Mouse (Mus musculus) kidney, postnatal 36 days (tissue): Measurements from ENCODE around the gene Abl2.
"Not testable (repeated sequence)": the region's sequence is repeated elsewhere in the genome, so short reads cannot be mapped to it uniquely, and the experiment has no call there.

Experiments
- DNase-seq, 2 experiments: peaks; one replicate each; pipeline ENCODE4 v3.0.0; 2021 to 2022; ENCODE audit warnings: mixed read lengths in 2 of 2

Gene Abl2

DNA sequence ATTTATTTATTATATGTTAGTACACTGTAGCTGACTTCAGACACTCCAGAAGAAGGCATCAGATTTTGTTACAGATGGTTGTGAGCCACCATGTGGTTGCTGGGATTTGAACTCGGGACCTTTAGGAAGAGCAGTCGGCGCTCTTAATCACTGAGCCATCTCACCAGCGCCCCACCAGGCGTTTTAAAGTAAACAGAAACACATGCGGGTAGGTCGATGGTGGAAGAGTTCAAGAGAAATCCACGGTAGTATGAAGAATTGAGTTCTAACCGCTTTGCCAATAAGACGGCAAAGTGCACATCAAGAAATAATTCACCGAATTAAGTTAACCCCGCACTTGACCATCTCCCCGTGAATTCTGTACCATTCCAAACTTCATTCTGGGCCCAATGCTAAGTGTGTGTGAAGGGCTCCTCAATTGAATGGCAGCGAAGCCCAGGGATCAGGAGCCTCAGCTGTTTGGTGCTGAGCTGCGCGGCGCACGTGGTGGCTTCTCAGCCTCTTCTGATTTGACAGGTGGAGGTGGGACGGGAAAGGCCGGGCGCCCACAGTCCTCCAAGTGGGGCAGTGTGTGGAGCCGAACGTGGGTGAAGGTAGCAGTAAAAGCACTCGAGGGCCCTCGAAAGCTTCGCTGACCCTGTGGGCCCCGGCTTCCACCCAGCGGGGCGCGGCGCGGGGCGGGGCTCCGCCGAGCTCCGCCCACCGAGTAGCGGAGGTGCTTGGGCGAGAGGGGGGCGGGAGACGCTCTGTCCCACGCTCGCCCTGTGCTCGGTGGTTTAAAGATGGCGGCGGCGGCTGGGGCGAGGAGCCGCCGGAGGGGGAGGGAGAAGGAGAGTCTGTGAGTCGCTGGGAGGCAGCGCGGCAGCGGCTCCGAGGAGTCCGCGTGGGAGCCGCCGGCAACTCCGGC, at the start of gene Abl2:
TSS of gene Abl2 (plus strand) at position 763 of the 907 bp plus-strand sequence.
- peak; percentile 89 to 95 for DNase-seq

DNA sequence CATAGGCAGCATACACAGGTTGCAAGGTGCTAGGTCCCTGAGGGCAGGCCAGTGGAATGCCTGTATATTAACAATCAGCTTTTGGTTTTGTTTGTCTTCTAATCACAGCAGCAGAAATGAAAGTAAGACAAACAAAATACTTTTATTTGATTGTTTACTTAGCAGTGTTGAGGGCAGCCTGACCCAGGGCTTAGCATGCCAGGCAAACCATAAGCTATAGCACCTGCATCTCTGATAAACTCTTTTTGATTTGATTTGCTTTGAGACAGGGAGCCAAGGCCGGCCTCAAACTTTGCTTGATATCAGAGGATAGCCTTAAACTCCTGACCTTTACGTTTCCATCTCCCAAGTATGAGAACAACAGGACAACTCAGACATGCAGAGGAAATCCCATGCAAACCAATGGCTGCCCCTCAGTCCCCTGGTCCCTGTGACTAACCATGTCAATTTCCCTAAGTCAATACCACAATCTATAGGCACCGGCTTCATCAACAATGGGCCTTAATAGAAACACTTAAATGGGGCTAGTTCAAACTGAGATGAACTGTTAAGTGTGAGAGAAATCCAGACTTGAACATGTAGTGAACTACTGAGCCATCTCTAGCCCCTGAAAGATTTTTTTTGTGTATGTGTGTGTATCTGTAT, 38.3 kb upstream of the Abl2 start:
- DNase-seq = no peak

DNA sequence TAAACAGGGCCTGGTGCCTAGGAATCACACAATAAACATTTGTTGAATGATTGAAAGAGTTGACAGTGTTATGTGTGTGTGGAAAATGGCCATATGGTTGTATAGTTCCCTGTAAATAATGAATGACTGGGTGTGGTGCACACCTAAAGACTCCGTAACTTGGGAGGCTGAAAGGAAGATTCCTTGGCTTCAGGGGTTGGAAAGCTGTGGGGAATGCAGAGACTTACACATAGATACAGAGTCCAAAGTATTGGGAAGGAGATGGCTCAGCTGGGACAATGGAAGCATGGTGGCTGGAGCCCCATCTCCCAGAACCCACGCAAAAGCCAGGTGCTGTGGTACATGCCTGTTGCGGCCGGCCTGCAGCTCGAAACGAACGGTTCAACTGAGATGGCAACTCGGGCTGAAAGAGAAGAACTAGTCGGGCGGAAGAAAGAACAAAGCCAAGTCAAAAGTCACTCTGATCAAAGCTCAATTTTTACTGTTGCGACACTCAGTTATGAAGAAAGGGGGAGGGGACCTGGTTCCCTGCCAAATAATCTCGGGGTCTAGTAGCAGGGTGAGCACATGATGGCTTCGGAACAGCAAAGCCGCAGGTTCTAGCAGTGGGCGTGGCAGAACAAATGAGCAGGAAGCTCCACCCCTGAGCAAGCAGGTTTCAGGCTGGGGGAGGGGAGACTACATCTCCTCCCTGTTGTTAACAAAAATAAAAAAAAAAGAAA, 36.6 kb upstream of the Abl2 start:
- peak; percentile 80 to 88 for DNase-seq

DNA sequence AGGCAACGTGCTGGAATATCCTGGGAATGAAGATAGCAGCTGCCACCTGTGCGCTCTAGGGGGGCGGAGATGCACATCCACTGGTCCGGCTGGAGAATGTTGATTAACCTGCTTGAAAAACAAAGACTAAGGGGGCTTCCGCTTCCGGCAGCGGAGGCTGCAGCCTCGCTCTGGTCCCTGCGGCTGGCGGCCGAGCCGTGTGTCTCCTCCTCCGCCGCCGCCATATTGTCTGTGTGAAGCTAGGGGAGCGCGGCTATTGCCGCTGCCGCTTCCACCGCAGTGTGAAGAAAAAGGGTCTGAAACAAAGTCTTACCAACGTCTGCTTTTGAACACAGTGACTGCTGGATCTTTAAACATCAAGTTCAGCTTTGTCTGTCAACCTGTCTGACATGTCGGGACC, 34.7 kb upstream of the Abl2 start, which contains the start of gene Gm10031:
TSS of gene Gm10031 (plus strand) at position 171 of the 400 bp plus-strand sequence.
- DNase-seq = not testable (repeated sequence)

DNA sequence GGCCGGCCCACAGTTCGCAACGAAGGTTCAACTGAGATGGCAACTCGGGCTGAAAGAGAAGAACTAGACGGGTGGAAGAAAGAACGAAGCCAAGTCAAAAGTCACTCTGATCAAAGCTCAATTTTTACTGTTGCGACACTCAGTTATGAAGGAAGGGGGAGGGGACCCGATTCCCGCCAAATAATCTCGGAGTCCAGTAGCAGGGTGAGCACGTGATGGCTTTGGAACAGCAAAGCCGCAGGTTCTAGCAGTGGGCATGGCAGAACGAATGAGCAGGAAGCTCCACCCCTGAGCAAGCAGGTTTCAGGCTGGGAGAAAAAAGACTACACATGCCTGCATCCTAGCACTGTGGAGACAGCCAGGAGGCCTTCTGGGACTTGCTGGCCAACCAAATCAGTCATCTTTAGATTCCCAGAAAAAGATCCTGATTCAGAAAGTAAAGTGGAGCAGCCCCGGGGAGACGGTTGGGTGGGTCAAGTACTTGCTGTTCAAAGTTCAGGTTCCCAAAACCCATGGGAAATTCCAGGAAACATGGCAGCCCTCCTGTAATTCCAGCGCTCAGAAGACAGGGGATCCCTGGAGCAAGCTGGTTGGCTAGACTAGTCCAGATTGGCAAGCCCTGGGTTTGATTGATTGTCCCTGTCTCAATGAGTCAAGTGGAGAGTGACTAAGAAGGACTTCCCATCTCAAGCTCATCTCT, 26.0 kb upstream of the Abl2 start:
- peak; percentile 25 to 58 for DNase-seq

DNA sequence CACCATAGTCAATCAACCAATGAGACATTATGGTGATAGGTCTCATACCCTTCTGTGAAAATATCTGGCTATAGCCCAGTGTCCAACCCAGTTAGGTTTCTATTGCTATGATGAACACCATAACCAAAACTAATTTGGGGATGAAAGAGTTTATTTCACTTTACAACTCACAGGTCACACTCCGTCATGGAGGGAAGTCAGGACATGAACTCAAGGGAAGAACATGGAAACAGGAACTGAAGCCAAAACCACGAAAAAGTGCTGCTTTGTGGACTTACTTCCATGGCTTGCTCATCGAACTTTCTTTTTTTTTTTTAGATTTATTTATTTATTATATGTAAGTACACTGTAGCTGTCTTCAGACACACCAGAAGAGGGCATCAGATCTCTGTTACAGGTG, 25.1 kb upstream of the Abl2 start:
- DNase-seq = no peak

DNA sequence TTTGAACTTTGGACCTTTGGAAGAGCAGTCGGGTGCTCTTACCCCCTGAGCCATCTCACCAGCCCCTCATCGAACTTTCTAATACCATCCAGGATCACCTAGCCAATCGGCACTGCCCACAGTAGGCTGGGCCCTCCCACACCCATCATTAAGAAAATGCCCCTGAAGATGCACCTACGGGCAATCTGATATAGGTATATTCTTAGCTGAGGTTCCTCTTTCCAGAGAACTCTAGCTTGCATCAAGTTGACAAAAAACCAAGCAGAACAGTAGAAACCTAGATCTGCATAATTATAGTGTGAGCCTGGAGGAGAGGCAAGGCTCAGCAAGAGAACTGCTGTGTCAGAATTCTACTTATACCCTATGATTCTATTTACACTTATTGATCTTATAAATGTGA, 24.7 kb upstream of the Abl2 start:
- DNase-seq = no peak

DNA sequence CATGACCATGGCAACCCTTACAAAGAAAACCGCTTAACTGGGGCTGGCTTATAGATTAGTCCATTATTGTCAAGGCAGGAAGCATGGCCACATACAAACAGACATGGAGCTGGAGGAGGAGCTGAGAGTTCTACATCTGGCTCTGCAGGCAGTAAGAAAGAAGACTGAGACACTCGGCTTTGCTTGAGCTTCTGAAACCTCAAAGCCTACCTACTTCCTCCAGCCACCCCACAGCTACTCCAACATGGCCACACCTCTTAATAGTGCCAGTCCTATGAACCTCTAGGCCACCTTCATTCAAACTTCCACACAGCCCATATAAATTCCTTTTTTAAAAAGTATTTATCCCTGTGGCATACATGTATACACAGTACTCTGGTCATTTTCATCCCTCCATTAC, 21.6 kb upstream of the Abl2 start:
- no peak for DNase-seq

DNA sequence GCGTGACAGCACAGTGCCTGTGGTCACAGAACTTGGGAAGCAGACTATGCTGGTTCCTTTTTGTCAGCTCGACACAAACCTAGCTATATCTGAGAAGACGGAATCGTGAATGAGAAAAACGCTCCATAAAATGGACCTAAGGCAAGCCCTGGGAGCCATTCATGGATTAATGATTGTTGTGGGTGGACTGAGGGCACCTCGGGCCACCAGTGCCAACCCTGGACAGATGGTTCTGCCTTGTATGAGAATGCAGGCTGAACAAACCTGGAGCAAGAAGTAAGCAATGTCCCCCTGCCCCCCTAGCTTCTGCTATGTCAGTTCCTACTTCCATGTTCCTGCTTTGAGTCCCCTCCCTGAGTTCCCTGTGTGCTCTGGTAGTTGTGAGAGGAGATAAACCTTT, 20.9 kb upstream of the Abl2 start:
- DNase-seq = peak; percentile 57 to 66

DNA sequence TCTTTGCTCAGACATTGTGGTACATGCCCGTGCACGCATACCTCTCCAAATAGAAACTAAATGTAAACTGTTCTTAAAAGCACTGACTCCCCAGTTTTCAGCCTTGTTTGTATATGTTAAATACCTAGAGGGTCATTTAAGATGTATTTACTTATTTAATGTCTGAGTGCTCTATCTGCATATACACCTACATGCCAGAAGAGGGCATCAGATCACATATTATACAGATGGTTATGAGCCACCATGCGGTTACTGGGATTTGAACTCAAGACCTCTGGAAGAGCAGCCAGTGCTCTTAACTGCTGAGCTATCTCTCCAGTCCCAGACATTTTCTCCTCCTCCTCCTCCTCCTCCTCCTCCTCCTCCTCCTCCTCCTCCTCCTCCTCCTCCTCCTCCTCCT, 20.2 kb upstream of the Abl2 start:
- no peak for DNase-seq

DNA sequence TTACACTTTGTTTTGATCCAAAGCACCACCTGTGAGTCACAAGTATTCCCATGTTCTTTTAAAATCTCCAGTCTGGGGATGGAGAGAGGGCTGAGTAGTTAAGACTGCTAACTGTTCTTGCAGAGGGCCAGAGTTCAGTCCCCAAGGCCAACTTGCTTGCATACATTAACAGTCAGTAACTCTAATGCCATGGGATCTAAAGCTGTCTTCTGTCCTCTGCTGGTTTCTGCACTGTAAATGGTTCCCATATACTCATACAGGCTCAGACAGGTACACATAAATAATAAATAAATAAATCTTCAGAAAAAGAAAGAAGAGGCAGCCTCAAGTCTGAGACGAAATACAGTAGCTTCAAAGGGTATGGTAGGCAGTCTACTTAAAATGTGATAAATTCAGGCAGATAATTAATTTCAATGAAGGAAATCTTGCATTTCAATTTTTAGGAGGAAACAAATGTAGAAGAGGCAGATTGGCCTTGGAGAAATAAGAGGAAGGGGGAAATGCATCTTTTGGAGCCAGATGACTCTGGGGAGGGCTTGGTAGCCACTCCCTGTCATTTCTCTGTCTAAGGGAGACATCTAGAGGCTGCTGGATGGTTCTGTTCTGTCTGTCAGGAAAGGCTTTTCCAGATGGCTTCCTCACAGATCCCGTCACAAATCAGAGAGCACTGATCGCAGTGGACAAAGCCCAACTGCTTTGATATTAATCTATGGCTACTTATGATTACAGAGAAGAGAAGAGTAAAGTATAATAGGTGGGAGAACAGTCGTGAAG, 18.6 kb upstream of the Abl2 start:
- peak; percentile 42 to 43 for DNase-seq

DNA sequence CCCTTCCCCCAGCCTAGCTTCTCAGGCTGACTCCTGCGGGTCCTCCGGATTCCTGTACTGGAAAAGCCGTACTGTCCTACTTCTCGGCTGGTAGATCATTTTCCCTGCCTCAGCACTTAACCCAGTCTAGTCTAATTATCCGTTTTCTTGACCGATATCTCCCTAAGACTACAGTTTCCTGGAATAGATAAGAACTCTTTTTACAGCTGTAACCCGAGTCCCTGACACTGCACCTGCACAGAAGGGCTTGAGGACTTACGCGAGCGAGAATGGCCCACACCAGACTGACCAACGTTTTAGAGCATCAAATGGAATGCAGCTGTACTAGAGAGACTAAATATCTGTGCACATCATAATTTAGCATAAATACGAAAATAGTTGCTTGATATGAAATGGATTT, 14.6 kb upstream of the Abl2 start:
- DNase-seq = no peak

DNA sequence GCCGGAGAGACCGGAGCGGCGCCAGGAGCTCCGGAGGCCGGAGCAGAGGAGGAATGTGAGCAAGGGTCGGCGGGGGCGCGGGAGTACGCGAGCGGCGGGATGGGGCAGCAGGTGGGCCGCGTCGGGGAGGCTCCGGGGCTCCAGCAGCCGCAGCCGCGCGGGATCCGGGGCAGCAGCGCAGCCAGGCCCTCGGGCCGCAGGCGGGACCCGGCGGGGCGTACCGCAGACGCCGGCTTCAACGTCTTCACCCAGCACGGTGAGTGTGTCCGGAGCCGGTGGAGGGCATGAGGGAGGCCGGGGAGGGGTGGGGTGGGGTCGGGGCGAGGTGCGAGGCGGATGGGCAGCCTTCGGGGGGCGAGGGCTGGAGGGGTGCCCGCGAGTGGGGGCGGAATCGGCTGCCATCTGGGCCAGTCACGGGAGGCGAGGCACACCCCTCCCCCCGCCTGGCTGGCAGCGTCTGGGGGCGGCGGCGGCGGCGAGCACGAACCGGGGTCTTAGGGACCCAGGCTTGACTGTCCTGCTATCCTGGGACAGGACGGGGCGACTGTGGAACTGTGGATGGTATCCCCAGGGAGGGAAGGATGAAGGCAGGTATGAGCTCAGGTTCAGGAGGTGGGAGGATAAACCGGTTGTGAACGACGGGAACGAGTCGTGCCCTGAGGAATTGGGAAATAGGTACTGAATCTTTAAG, 509 bp downstream of the Abl2 start:
- DNase-seq = peak; percentile 20 to 73

DNA sequence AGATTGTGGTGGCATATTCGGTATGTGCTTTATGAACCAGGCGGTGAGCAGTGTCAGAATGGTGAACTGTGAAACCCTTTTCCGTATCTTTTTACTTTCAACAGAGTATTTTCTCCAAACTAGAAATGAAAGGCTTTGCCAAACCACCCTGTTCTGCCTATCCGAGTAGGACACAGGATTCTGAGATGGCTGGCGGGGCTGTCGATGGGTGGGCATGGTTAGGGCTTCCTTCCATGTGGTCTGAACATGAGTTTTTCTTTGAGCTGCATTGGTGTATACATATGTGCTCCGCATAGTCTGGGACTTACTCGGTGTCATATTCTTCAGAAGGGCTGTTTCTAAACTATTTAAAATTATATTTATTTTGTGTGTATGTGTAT, 1.0 kb downstream of the Abl2 start:
- DNase-seq = no peak

DNA sequence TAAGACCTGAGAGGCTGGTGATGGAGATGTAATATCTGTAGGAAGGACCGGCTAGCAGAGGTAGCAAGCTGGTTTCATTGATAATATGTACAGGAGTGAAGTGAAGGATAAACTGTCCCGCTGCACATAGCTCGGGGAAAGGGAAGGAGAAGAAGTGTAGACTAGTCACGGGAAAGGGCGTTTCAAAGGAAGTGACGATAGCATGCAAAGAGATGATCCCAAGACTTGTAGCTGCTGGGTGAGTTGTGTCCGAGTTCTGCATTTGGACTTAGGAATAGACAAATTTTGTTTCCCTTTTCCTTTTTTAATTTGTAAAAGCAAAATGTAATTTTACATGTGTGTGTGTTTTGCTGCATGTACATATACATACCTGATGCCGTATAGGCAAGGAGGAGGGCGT, 1.9 kb downstream of the Abl2 start:
- no peak for DNase-seq

DNA sequence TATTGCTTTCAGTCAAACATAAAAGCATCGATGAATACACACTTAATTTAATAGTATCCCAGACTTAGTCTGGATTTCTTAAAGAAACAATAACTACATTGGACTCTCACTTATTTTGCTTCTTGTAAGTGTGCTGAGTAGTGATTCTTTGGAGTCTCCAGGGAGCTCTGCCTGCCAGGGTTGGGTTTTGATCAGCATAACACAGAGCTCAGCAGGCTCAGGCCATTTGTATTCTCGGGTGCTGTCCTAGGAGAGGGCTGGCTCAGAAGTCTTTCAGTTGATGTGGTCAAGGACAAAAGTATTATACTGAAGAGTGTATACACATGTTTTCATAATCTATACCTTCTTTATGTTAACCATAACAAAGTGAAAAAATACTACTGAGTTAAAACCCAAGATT, 6.7 kb downstream of the Abl2 start:
- DNase-seq = no peak

DNA sequence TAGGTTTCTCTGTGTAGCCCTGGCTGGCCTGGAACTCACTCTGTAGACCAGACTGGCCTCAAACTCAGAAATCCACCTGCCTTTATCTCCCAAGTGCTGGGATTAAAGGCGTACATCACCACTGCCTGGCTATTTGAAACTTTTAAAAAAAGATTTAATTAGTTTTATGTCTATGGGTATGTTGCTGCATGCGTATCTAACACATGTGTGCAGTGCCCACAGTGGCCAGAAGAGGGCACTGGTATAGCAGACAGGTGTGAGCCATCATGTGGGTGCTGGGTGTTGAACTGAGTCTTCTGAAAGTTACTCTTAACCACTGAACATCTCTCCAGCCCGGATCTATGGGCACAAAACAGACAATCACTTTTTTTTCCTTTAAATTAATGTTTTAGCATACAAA, 7.5 kb downstream of the Abl2 start:
- peak in 1 of 2 experiments; percentile 65 for DNase-seq

DNA sequence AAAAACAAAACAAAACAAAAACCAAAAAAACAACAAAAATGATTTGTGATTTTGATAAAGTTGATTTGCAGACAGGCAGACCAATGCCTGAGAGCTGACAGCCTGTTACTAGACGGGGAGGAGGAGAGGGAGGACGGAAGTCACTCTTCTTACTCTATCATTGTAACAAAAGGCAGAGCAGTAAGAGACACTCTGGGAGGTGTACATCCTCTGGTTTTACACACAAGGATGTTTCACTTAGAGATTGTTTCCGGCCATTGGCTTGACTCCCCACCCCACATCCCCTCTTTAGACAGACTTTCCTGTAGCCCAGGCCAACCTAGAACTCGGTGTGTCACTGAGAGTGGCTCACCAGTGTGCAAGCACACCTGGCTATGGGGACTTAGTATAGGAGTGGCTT, 11.0 kb downstream of the Abl2 start:
- DNase-seq = no peak

DNA sequence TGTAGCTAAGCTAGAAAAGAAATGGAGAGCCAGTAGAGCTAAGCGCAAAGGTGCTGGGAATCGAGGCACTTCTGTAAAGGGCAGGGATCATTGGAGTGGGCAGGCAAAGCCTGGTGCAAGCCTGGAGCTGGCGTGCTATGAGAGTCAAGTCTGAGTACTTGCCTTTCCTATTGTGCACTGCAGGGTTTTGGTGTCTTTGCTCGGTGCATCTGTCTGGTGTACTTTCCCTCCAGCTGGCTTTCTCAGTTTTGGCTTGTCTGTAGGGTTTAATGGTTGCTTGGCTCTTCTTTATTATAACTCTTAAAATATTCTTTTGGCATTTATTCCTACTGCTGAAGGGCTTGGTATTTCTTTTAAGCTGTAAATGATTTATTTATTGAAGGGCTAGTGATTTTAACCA, 14.4 kb downstream of the Abl2 start:
- DNase-seq = no peak

DNA sequence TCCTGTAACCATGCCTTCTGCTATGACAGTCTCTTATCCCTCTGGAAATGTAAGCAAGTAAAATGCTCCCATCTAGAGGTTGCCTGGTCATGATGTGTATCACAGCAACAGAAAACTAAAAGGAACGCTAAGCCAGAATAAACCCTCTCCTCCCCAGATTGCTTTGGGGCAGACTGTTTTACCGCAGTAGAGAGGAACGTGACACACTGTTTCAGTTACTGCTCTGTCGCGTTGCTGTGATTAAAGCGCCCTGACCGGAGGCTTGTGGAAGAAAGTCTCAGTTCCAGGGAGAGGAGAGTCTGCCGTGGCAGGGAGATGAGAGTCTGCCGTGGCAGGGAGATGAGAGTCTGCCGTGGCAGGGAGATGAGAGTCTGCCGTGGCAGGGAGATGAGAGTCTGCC, 22.6 kb downstream of the Abl2 start:
- no peak for DNase-seq

DNA sequence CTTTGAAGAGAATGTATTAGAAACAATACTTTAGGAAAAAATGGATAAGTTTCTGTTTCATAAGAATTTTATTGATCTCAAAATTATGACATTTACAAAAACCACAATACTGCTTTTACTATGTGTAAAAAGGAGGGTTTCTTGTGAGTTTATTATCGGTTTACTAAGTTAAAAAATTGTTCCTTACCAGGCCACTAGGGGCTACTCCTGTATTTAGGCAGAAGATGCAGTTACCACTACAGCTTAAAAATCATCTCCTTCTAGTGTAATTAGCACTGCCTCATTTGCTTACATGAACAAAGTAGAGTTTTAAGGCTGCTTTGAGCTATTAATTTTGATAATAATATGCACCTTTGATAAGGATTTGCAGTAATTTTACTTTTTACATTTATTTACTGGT, 25.6 kb downstream of the Abl2 start:
- no peak for DNase-seq

DNA sequence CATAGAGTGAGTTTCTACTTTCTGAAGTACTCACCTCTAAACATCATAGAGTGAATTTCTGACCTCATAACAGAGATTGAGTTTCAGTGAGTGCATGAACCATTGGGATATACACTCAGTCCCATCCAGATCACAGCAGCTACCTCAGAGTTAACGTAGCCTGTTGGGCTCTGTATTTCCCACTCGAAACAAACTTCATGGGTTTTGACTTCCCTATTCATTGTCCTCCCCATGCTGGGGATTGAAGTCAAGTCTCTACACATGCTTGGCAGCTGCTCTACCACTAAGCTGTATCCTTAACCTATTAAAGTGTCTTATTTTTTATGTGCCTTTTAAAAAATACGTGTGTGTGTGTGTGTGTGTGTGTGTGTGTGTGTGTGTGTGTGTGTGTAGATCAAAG, 26.9 kb downstream of the Abl2 start:
- no peak for DNase-seq
